Mouse (Mus musculus): ENCODE measurements around the gene Tns1. TPM values are rescaled to one million over a fixed set of nuclear protein-coding genes. Genes with fewer than 3 reads are reported as not detected.

Gene Tns1
- polyA plus RNA-seq, 1 experiment from 2014 or later = 38.5 TPM

DNA sequence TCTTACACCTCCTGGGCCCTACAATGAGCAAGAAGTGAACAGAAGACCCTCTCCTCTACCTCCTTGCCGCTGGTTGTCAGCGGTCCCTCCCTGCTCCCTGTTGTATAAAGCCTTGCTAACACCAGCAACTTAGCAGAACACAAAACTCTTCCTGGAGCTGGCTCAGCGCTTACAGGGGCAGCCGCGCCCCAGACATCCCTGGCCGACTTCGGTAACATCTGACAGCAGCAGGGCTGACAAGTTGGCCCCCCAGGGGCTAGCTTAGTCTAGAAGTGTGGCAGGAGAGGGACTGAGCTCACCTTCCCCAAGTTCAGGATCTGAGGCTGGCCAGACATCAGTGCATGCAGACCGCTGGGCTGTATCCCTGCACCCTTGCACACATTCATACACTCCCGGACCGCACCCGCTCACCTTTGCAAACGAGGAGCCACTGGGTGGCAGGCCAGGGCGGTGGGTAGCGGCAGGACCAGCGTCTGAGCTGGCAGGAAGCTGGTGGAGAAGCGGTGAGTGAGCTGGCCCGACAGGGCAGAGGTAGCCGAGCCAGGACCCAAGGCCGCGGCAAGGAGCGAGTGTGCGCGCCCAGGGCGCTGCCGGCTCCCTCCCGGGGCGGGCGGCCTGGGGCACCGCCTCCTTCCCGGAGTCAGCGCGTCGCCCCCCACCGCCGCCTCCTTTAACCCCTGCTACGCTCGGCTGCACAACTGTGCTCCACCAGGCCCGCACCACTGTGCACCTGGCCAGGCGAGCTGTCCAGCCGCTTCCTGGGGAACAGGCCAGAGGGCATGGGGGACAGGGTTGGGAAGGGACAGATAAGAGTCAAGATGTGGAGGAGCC is 87.5 kb downstream of the Tns1 start:
- peak; percentile 40; the same call in 1 of the 2 replicates for ATAC-seq (ENCODE audit: insufficient number of reproducible peaks, insufficient read depth, low FRiP score, low TSS enrichment, low read depth)
- Histone ChIP-seq H3K4me3 (peak overlapping the region; percentile 45), H3K4me1 (peaks cover 82% of the 10 kb centered on the region), H3K4me2 (peak overlapping the region; percentile 74), H3K9me3 (no peaks in the 10 kb centered on the region), H3K9ac (peak overlapping the region; percentile 68), H3K27me3 (no peaks in the 10 kb centered on the region), H3K36me3 (no peaks in the 10 kb centered on the region), H3K27ac (peak overlapping the region; percentile 64)
- WGBS = 4% methylated on average over 39 of the region's 40 CpGs

DNA sequence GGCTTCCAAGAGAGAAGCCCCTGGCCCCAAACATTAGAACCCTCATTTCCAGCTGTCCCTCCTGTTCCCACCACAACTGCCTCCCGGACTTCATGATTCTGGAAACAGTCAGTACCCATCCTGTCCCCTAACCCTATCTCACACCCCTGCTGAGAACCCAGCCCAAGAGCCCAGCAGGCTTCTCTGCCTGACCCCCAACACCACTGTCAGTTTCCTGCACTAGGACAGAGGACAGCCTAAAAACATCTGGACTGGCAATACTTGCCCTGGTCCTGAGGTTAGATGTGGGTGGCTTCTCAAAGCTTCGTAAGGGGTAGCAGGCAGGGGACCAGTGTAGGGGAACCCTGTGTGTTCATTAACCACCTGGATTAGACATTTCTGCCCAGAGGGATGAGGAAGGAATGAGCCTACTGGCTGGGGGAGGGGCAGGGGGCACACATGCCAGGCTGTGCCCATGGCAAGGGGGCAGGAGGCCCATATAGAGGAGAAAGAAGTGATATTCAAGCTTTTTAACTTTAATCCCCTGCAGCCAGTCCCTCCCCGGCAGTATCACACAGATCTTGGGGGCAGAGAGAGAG is 88.2 kb downstream of the Tns1 start:
- peak overlapping the region; percentile 68 for H3K9ac ChIP-seq
- H3K36me3 ChIP-seq = no peaks in the 10 kb centered on the region
- no peak for ATAC-seq (ENCODE audit: insufficient number of reproducible peaks, insufficient read depth, low FRiP score, low TSS enrichment, low read depth)

DNA sequence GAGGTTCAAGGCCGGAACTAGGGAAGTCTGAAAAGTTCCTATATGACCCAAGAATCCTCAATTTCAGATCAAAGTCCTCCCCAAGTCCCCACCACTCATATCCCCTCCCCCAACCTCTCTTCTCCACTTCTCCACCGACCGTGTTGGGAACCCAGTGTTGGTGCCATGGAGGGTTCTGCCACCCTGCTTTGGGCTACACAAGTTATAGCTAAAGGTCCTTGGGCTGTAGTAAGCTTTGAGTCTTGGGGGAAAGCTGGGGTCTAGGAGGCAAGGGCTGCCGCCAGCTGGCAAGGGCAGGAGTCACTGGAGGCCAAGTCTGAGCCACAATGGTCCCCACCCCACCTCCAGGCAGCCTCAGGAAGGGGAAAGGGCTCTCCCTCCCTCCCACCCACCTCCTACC is 88.8 kb downstream of the Tns1 start:
- peaks cover 82% of the 10 kb centered on the region for H3K4me1 ChIP-seq
- no peak for ATAC-seq (ENCODE audit: insufficient number of reproducible peaks, insufficient read depth, low FRiP score, low TSS enrichment, low read depth)
- no peaks in the 10 kb centered on the region for H3K27me3 ChIP-seq
- H3K4me2 ChIP-seq = peak overlapping the region; percentile 74
- no peaks in the 10 kb centered on the region for H3K9me3 ChIP-seq
- 78% methylated on average over 4 of the region's 4 CpGs for WGBS
- no peak overlapping the region for H3K4me3 ChIP-seq
- H3K36me3 ChIP-seq = no peaks in the 10 kb centered on the region
- no peak overlapping the region for H3K27ac ChIP-seq
- H3K9ac ChIP-seq = no peak overlapping the region

More for the DNA sequence above, 88.2 kb downstream of the Tns1 start:
- Histone ChIP-seq H3K9me3 (no peaks in the 10 kb centered on the region), H3K4me3 (peak overlapping the region; percentile 45), H3K27ac (peak overlapping the region; percentile 64), H3K4me1 (peaks cover 82% of the 10 kb centered on the region), H3K27me3 (no peaks in the 10 kb centered on the region), H3K4me2 (peak overlapping the region; percentile 74)
- WGBS = 40% methylated on average over 3 of the region's 3 CpGs

DNA sequence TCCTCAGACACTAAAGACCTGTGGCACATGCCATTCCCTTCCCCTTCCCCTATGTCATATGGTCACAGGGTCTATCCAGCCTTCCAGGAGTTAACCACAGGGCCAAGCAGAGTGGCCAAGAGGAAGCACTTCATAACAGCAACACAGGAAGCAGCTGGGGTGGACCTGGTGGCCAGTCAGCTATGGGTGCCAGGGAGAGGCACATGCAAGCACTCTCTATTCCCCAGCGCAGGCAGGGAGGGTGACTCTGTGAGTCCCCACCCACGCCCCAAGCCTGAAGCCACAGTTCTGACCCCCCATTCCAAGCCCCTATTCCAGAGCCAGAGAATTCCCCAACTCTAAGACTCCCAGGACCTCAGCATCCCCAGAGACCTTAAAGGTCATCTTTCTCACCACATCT is 89.5 kb downstream of the Tns1 start:
- no peak overlapping the region for H3K4me3 ChIP-seq

DNA sequence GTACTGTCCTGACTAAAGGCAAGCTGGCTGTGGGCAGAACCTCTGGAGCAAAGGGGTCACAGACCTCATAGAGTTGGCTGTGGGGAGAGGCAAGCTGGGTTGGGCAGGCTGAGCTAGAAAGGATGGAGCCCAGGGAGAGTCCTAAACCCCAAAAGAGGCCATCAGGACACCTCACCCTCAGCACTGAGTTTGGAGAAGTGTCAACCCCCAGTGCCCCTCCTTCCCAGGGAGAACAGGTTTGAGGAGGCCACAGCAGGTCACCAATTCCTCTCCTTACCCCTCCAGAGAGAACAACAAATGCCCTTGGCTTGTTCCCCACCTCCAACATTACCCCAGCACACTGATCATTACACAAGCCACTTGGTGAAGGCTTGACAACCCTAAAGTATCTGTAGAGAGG is 90.0 kb downstream of the Tns1 start:
- Histone ChIP-seq H3K9ac (no peak overlapping the region), H3K27me3 (no peaks in the 10 kb centered on the region), H3K36me3 (no peaks in the 10 kb centered on the region), H3K27ac (no peak overlapping the region), H3K4me3 (no peak overlapping the region), H3K9me3 (no peaks in the 10 kb centered on the region), H3K4me1 (peaks cover 89% of the 10 kb centered on the region), H3K4me2 (no peak overlapping the region)
- ATAC-seq (ENCODE audit: insufficient number of reproducible peaks, insufficient read depth, low FRiP score, low TSS enrichment, low read depth) = no peak

More for the DNA sequence above, 89.5 kb downstream of the Tns1 start:
- no peaks in the 10 kb centered on the region for H3K36me3 ChIP-seq
- no peak overlapping the region for H3K27ac ChIP-seq
- no peaks in the 10 kb centered on the region for H3K9me3 ChIP-seq
- no peak overlapping the region for H3K4me2 ChIP-seq
- WGBS = 86% methylated on average over 2 of the region's 2 CpGs
- no peaks in the 10 kb centered on the region for H3K27me3 ChIP-seq
- ATAC-seq (ENCODE audit: insufficient number of reproducible peaks, insufficient read depth, low FRiP score, low TSS enrichment, low read depth) = no peak
- no peak overlapping the region for H3K9ac ChIP-seq
- peaks cover 86% of the 10 kb centered on the region for H3K4me1 ChIP-seq

DNA sequence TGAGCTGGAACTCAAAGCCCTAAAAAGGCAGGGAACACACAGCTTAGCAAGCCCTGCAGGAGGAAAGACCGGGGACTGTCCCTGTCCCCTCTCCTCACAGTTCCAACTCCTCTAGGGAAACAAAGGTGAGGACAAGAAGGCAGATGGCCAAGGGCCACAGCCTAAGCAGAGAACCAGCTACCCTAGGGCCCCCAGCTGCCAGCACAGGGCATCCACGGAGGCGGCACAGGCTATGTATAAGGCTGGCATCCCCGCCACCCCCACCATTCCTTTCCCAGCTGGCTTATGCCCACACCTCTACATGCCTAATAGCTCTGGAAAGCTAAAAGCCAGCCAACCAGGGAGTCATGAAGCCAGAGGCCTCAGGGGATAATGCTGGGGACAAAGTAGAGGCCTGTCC is 90.8 kb downstream of the Tns1 start:
- no peak for ATAC-seq (ENCODE audit: insufficient number of reproducible peaks, insufficient read depth, low FRiP score, low TSS enrichment, low read depth)
- 74% methylated on average over 4 of the region's 4 CpGs for WGBS
- peak overlapping the region; percentile 12; the same call in 1 of the 2 replicates for H3K9ac ChIP-seq
- peaks cover 91% of the 10 kb centered on the region for H3K4me1 ChIP-seq
- H3K27ac ChIP-seq = peak overlapping the region; percentile 33; the same call in 1 of the 2 replicates
- H3K9me3 ChIP-seq = no peaks in the 10 kb centered on the region
- no peak overlapping the region for H3K4me3 ChIP-seq
- H3K27me3 ChIP-seq = no peaks in the 10 kb centered on the region
- H3K4me2 ChIP-seq = no peak overlapping the region
- no peaks in the 10 kb centered on the region for H3K36me3 ChIP-seq

DNA sequence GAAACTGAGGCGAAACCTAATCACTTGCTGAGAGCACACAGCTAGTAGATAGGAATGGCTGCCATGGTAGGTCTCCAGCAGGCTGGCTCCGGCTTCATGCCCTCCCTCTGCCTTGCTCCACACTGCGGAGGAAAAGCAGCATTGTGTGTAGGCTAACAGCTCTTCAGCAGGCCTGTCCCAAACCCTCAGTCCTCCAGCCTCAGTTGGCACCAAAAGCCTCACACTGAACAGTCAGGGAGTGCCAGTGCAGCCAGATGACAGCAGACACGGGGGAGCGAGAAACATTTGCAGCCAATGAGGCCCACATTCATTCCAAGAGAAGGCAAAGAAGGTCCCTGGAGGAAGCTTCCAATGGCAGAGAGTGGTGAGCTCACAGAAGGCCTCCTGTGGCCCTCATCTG is 91.3 kb downstream of the Tns1 start:
- Histone ChIP-seq H3K4me2 (no peak overlapping the region), H3K27me3 (no peaks in the 10 kb centered on the region), H3K27ac (peak overlapping the region; percentile 33; the same call in 1 of the 2 replicates), H3K9ac (peak overlapping the region; percentile 12; the same call in 1 of the 2 replicates), H3K4me3 (no peak overlapping the region), H3K9me3 (no peaks in the 10 kb centered on the region), H3K36me3 (no peaks in the 10 kb centered on the region), H3K4me1 (peaks cover 93% of the 10 kb centered on the region)
- ATAC-seq (ENCODE audit: insufficient number of reproducible peaks, insufficient read depth, low FRiP score, low TSS enrichment, low read depth) = no peak
- WGBS = 86% methylated on average over 5 of the region's 5 CpGs

DNA sequence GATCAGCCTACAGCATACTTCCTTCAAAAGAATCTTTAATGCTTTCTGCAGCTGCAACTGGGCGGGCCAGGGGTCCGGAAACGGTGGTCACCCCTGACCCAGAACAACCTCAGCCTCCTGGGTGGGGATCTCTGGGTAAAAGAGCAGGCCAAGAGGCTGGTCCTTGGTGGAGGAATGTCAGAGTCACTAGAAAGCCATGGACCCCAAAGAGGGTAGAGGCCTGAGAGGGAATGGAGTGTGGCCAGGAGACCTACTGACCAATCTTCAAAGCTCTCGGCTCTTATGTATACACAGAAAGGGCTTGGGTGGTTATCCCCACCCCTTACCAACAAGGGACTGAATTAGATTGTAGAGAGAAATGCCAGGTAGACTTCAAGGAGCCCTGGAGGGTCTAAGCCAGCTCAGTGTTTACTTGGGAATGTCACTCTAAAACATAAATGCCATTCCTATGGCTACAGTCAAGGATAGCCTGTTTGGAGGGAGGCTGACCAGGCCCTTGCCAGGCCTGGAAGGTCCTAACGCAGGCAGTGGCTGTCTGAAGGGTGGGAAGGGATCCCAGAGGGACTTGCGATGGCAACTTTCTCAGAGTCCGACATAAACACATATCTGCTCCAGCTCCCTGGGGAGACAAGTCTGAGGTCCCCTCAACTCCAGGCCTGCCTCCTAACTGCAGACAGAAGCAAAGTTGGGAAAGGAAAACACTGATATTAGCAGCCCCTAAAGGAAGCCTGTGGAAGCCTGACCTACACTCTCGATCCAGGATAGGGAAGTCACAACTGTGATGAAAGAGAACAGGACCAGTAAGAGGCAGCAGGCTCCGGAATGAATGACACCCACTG is 92.3 kb downstream of the Tns1 start:
- H3K9ac ChIP-seq = no peak overlapping the region
- no peak for ATAC-seq (ENCODE audit: insufficient number of reproducible peaks, insufficient read depth, low FRiP score, low TSS enrichment, low read depth)
- WGBS = 73% methylated on average over 9 of the region's 9 CpGs
- no peaks in the 10 kb centered on the region for H3K9me3 ChIP-seq
- no peak overlapping the region for H3K4me2 ChIP-seq
- no peaks in the 10 kb centered on the region for H3K27me3 ChIP-seq
- no peaks in the 10 kb centered on the region for H3K36me3 ChIP-seq
- H3K4me1 ChIP-seq = peaks cover 95% of the 10 kb centered on the region
- H3K4me3 ChIP-seq = no peak overlapping the region
- peak overlapping the region; percentile 78 for H3K27ac ChIP-seq

DNA sequence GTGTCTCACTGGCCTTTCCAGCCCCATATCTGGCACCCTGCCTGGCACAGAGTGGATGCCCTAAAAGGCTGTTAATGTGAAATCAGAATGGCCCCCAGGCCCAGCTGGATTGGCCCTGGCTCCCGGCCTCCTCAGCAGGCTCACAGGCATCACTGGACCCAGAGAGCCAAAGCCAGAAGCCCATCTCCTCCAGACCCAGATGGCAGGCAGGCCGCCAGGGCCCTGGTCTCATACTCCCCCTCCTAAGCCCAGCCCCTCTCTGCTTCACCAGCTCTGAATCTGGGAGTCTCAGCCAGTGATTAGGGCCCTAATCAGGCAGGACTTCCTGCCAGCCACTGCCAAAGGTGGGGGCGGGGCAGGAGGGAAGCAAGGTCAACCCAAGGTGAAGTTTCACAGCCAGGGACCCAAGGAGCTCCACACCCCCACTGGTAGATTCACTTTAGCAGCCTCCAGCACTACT is 93.3 kb downstream of the Tns1 start:
- Histone ChIP-seq H3K4me3 (no peak overlapping the region), H3K27ac (peak overlapping the region; percentile 78), H3K4me2 (peak overlapping the region; percentile 7; the same call in 1 of the 2 replicates), H3K27me3 (no peaks in the 10 kb centered on the region), H3K36me3 (no peaks in the 10 kb centered on the region), H3K9me3 (no peaks in the 10 kb centered on the region), H3K4me1 (peaks cover 95% of the 10 kb centered on the region), H3K9ac (peak overlapping the region; percentile 52)
- 22% methylated on average over 3 of the region's 3 CpGs for WGBS
- ATAC-seq (ENCODE audit: insufficient number of reproducible peaks, insufficient read depth, low FRiP score, low TSS enrichment, low read depth) = no peak

DNA sequence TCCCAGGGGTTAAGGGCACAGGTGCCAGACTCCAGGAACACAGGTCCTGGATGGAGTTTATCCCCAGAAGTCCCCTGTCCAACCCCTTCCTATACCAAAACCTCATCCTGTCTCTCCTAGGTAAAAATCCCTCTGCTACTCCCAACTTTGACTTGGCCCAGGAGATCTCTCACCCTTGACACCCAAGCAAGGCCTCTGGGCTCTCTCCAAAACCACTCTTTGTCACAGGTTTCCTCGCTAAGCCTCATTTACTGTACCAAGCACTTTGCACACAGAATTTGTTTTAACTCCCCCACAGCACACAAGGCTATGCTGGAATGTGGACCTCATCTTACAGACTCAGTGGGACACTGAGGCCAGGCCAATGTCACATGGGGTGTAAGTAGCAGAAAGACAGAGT is 94.0 kb downstream of the Tns1 start:
- no peaks in the 10 kb centered on the region for H3K27me3 ChIP-seq
- H3K4me1 ChIP-seq = peaks cover 95% of the 10 kb centered on the region
- no peaks in the 10 kb centered on the region for H3K9me3 ChIP-seq
- H3K4me3 ChIP-seq = no peak overlapping the region
- H3K36me3 ChIP-seq = no peaks in the 10 kb centered on the region
- peak overlapping the region; percentile 78; the same call in 1 of the 2 replicates for H3K27ac ChIP-seq
- H3K4me2 ChIP-seq = no peak overlapping the region
- WGBS = 89% methylated on average over 1 of the region's 1 CpGs
- ATAC-seq (ENCODE audit: insufficient number of reproducible peaks, insufficient read depth, low FRiP score, low TSS enrichment, low read depth) = no peak
- no peak overlapping the region for H3K9ac ChIP-seq

DNA sequence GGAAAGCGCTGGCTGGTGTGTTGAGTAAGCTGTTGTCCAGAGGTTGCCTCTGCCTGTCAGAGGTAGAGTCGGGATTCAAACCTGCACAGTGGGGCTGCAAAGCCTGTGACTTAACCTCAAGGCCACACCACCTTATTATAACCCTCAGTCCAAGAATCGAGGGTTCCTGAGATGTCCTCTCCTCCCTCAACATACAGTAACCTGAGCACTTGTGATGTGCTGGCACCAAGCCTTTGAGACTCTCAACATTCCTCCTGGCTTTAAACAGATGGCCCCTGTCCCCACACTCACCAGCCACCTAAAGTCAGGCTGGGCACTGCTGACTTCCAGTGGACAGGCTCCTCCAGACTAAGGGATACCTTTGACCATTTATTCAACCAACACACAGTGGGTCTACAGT is 94.6 kb downstream of the Tns1 start:
- no peak overlapping the region for H3K4me3 ChIP-seq
- no peaks in the 10 kb centered on the region for H3K9me3 ChIP-seq
- no peak overlapping the region for H3K27ac ChIP-seq
- WGBS = 72% methylated on average over 3 of the region's 3 CpGs
- H3K9ac ChIP-seq = no peak overlapping the region
- H3K4me1 ChIP-seq = peaks cover 95% of the 10 kb centered on the region
- no peaks in the 10 kb centered on the region for H3K27me3 ChIP-seq
- H3K4me2 ChIP-seq = no peak overlapping the region
- H3K36me3 ChIP-seq = no peaks in the 10 kb centered on the region
- no peak for ATAC-seq (ENCODE audit: insufficient number of reproducible peaks, insufficient read depth, low FRiP score, low TSS enrichment, low read depth)
